Mouse (Mus musculus): ENCODE measurements around the gene Ubash3a.
A peak's percentile ranks its signal among the peaks of the same experiment; 100 is the strongest.

- peak; percentile 78 for TF ChIP-seq CTCF (IDR thresholded peaks at IDR 0.05)
- TF ChIP-seq POLR2A (IDR thresholded peaks at IDR 0.05; ENCODE audit: insufficient read depth, low read depth, low read length) = no peak
Measured at GRCm38 (mm10) chr17:31294363-31295214, 86.9 kb downstream of the Ubash3a start.

Measured in heart, adult 2 months (tissue).